Comparison of ENCODE assay signal across 14 mouse cellular contexts in genomic region chr13:92674676-92675075, GRCm38 (mm10).
DNase-seq lines count a peak whose midpoint lies in the region; ATAC-seq and TF ChIP-seq lines count a peak whose summit lies in the region.
"Had no signal": no experiment of that assay in that cellular context is flagged by ENCODE, and none has a peak within 500 bp of the region (broad histone marks: within the 10 kb centered on the region; RNA-seq: fewer than 3 reads in every experiment).

No protein-coding gene starts in this region.

- no peak overlapping the region for H3K9ac ChIP-seq in kidney, embryonic 14.5 days (ENCODE audit: low read depth, low read length)
- no peak overlapping the region for H3K9ac ChIP-seq in stomach, embryonic 14.5 days (replicated peaks; ENCODE audit: low read depth, low read length)
- H3K9ac ChIP-seq: hindbrain, embryonic 12.5 days; lung, embryonic 15.5 days had no signal

- no peak for ATAC-seq in kidney, embryonic 14.5 days (ENCODE audit: low FRiP score, low TSS enrichment)
- peak; percentile 30 for ATAC-seq in activated CD4-positive, CD25-positive, alpha-beta regulatory T cell, adult 4 months
- ATAC-seq in stomach, embryonic 14.5 days (ENCODE audit: insufficient number of reproducible peaks, insufficient read depth, low FRiP score, low read depth): no peak

- no peaks in the 10 kb centered on the region for H3K27me3 ChIP-seq in kidney, embryonic 14.5 days (ENCODE audit: control insufficient read depth, insufficient read depth, low read length)
- H3K27me3 ChIP-seq in stomach, embryonic 14.5 days (ENCODE audit: control insufficient read depth, insufficient read depth, low read length): no peaks in the 10 kb centered on the region
- H3K27me3 ChIP-seq: hindbrain, embryonic 12.5 days; lung, embryonic 15.5 days; Patski had no signal

- no peak for TF ChIP-seq CTCF in gastrocnemius, adult 2 months (IDR thresholded peaks at IDR 0.05)

- H3K27ac ChIP-seq in kidney, embryonic 14.5 days (ENCODE audit: low read depth, low read length): 0 out of 2 replicates have a peak overlapping the region, but pooled peaks have one; percentile 30
- H3K27ac ChIP-seq in stomach, embryonic 14.5 days (ENCODE audit: low read length): peak overlapping the region; percentile 30; the same call in 1 of the 2 replicates
- H3K27ac ChIP-seq in gastrocnemius, adult 2 months: no peak overlapping the region
- H3K27ac ChIP-seq: hindbrain, embryonic 12.5 days had no signal

- H3K4me1 ChIP-seq in kidney, embryonic 14.5 days (ENCODE audit: control insufficient read depth, insufficient read depth, low read length): peaks cover 24% of the 10 kb centered on the region
- peaks cover 39% of the 10 kb centered on the region for H3K4me1 ChIP-seq in stomach, embryonic 14.5 days (ENCODE audit: control insufficient read depth, insufficient read depth, low read length)

- no peaks in the 10 kb centered on the region for H3K36me3 ChIP-seq in kidney, embryonic 14.5 days (ENCODE audit: control insufficient read depth, insufficient read depth, low read length)
- H3K36me3 ChIP-seq in stomach, embryonic 14.5 days (ENCODE audit: control insufficient read depth, insufficient read depth, low read length): no peaks in the 10 kb centered on the region
- H3K36me3 ChIP-seq: hindbrain, embryonic 12.5 days; lung, embryonic 15.5 days had no signal

- 44% methylated on average over 2 of the region's 2 CpGs for WGBS in kidney, embryonic 14.5 days
- 20% methylated on average over 2 of the region's 2 CpGs for WGBS in stomach, embryonic 14.5 days

- no peak overlapping the region for H3K4me3 ChIP-seq in kidney, embryonic 14.5 days (ENCODE audit: low read length)
- H3K4me3 ChIP-seq in stomach, embryonic 14.5 days (ENCODE audit: low read depth, low read length): no peak overlapping the region
- no peak overlapping the region for H3K4me3 ChIP-seq in gastrocnemius, adult 2 months
- H3K4me3 ChIP-seq: hindbrain, embryonic 12.5 days; lung, embryonic 15.5 days had no signal

- intact Hi-C loops in gastrocnemius, adult 2 months (cut with DNase I): no loop called here
- intact Hi-C loops in gastrocnemius, postnatal 14 days (cut with DNase I; ENCODE audit: low total_unique reads): no loop called here

- no peak overlapping the region for H3K4me2 ChIP-seq in kidney, embryonic 14.5 days (replicated peaks; ENCODE audit: low read depth, low read length)
- no peak overlapping the region for H3K4me2 ChIP-seq in stomach, embryonic 14.5 days (replicated peaks; ENCODE audit: low read depth, low read length)
- H3K4me2 ChIP-seq: hindbrain, embryonic 12.5 days; lung, embryonic 15.5 days had no signal

- no peak for DNase-seq in kidney, adult 8-10 months
- peak; percentile 65 for DNase-seq in A20 (ENCODE audit: low read depth, low spot score)
- DNase-seq in gastrocnemius, adult 2 months: no peak
- no peak for DNase-seq in gastrocnemius, postnatal 14 days
- DNase-seq in right cerebral cortex, adult 2 months (ENCODE audit: low spot score in 2 of 2): no peak
- DNase-seq: adrenal gland, adult 2 months; cerebellum, adult 9-10 months; kidney, postnatal 14 days had no signal

- H3K9me3 ChIP-seq in kidney, embryonic 14.5 days (ENCODE audit: control insufficient read depth, low read length): no peaks in the 10 kb centered on the region
- no peaks in the 10 kb centered on the region for H3K9me3 ChIP-seq in stomach, embryonic 14.5 days (ENCODE audit: control insufficient read depth, low read depth, low read length)
- H3K9me3 ChIP-seq: hindbrain, embryonic 12.5 days; lung, embryonic 15.5 days had no signal
